Mouse (Mus musculus): ENCODE results near the gene Rdh16f1. TPM values are rescaled to one million over a fixed set of nuclear protein-coding genes. Genes with fewer than 3 reads are reported as not detected.
A peak's percentile ranks its signal among the peaks of the same experiment; 100 is the strongest.

Gene Rdh16f1
- polyA plus RNA-seq, 1 experiment from 2014 or later, result 0.25 TPM

DNA sequence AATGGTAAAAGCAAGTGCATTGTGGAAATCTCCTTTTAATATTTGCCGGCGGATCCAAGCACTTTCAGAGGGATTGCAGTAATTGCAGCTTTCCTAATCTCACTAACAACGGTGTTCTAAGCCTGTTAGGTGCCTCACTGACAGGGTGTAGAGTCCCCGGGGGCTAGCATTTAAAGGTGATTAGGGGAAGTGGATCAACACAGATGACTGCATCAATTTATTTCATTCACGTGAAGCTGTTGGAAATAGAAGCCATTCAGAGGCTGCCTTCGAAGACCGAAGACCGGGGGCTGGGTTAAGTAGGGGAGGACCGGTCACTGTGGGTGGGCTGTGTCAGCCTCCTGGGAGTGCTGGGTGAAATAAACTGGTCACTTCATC, 28.7 kb upstream of the Rdh16f1 start:
- ATAC-seq, result no peak
- Histone ChIP-seq H3K27ac (ENCODE audit: low read length) (no peak overlapping the region; the same call in 1 of the 2 replicates), H3K4me3 (ENCODE audit: low read depth, low read length) (no peak overlapping the region), H3K9me3 (replicated peaks; ENCODE audit: control insufficient read depth, low read length, poor library complexity, severe bottlenecking) (no peaks in the 10 kb centered on the region), H3K36me3 (ENCODE audit: control insufficient read depth, insufficient read depth, low read length) (no peaks in the 10 kb centered on the region), H3K9ac (ENCODE audit: low read depth, low read length) (peak overlapping the region; percentile 33; the same call in 1 of the 2 replicates), H3K27me3 (ENCODE audit: control insufficient read depth, insufficient read depth, low read depth, low read length) (peaks cover 4% of the 10 kb centered on the region; the same call in 1 of the 2 replicates), H3K4me2 (ENCODE audit: low read length) (no peak overlapping the region), H3K4me1 (ENCODE audit: control insufficient read depth, insufficient read depth, low read length) (peaks cover 10% of the 10 kb centered on the region)
- 12% methylated on average over 9 of the region's 9 CpGs for WGBS

DNA sequence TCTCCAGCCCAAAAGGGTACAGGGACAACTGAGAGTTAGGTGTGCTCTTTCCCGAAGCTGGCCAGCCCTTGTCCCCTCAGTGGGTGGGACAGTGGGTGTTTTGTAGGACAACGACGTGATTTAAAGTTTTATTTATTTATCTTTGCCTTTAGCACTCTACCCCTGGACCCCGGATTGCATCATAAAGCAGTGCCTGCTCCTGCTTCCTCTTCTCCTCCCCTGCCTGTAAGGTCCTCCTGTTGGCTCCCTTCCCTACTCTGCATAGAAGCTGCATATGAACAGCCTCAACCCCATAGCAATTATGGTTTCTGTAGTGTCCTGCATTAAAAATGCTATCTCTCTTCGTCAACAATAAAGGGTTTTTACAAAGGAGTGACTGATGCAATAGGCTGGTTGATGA, 28.2 kb upstream of the Rdh16f1 start:
- H3K4me3 ChIP-seq (ENCODE audit: low read depth, low read length), result no peak overlapping the region
- no peak for ATAC-seq
- H3K4me1 ChIP-seq (ENCODE audit: control insufficient read depth, insufficient read depth, low read length), result peaks cover 10% of the 10 kb centered on the region
- no peaks in the 10 kb centered on the region for H3K9me3 ChIP-seq (replicated peaks; ENCODE audit: control insufficient read depth, low read length, poor library complexity, severe bottlenecking)
- no peak overlapping the region for H3K9ac ChIP-seq (ENCODE audit: low read depth, low read length)
- no peaks in the 10 kb centered on the region for H3K36me3 ChIP-seq (ENCODE audit: control insufficient read depth, insufficient read depth, low read length)
- H3K27me3 ChIP-seq (ENCODE audit: control insufficient read depth, insufficient read depth, low read depth, low read length), result peaks cover 4% of the 10 kb centered on the region; the same call in 1 of the 2 replicates
- H3K27ac ChIP-seq (ENCODE audit: low read length), result no peak overlapping the region
- WGBS, result 34% methylated on average over 5 of the region's 5 CpGs
- no peak overlapping the region for H3K4me2 ChIP-seq (ENCODE audit: low read length)

DNA sequence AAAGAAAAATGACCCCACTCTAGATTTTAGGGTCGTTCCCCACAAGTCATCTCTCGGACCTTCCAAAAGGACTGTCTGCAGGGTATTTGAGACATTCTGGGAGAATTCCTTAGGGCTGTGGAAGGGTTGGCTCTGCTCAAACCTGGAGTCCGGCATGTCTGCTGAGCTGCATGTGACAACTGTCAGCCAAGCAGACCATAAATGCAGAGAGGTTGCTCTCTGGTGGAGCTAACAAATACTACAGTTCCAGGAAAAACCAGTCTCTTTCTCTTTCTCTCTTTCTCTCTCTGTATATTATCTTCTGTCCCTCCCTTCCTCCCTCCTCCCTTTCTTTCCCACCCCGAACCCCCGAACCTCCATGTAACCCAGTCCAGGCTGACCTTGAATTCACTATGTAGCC, 25.2 kb upstream of the Rdh16f1 start:
- Histone ChIP-seq H3K4me2 (ENCODE audit: low read length) (no peak overlapping the region), H3K27ac (ENCODE audit: low read length) (no peak overlapping the region), H3K27me3 (ENCODE audit: control insufficient read depth, insufficient read depth, low read depth, low read length) (peaks cover 4% of the 10 kb centered on the region; the same call in 1 of the 2 replicates), H3K4me3 (ENCODE audit: low read depth, low read length) (no peak overlapping the region), H3K9ac (ENCODE audit: low read depth, low read length) (no peak overlapping the region), H3K4me1 (ENCODE audit: control insufficient read depth, insufficient read depth, low read length) (peaks cover 12% of the 10 kb centered on the region), H3K9me3 (replicated peaks; ENCODE audit: control insufficient read depth, low read length, poor library complexity, severe bottlenecking) (no peaks in the 10 kb centered on the region), H3K36me3 (ENCODE audit: control insufficient read depth, insufficient read depth, low read length) (no peaks in the 10 kb centered on the region)
- no peak for ATAC-seq
- 49% methylated on average over 5 of the region's 5 CpGs for WGBS

DNA sequence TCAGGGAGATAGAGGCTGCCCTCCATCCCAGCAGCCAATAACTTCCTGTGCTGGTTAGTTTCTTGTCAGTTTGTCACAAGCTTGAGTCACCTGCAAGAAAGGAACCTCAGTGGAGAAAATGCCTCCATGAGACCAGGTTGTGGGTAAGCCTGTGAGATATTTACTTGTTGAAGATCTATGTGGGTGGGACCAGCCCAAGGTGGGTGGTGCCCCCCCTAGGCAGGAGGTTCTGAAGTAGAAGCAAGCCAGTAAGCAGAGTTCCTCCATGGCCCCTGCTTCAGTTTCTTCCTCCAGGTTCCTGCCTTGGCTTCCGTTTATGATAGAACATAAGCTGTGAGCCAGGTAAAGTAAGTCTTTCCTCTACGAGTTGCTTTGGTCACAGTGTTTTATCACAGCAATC, 23.3 kb upstream of the Rdh16f1 start:
- H3K4me3 ChIP-seq (ENCODE audit: low read depth, low read length), result no peak overlapping the region
- peaks cover 12% of the 10 kb centered on the region for H3K4me1 ChIP-seq (ENCODE audit: control insufficient read depth, insufficient read depth, low read length)
- peaks cover 4% of the 10 kb centered on the region; the same call in 1 of the 2 replicates for H3K27me3 ChIP-seq (ENCODE audit: control insufficient read depth, insufficient read depth, low read depth, low read length)
- H3K4me2 ChIP-seq (ENCODE audit: low read length), result no peak overlapping the region
- no peak for ATAC-seq
- H3K27ac ChIP-seq (ENCODE audit: low read length), result no peak overlapping the region
- 79% methylated on average over 2 of the region's 2 CpGs for WGBS
- no peaks in the 10 kb centered on the region for H3K9me3 ChIP-seq (replicated peaks; ENCODE audit: control insufficient read depth, low read length, poor library complexity, severe bottlenecking)
- H3K9ac ChIP-seq (ENCODE audit: low read depth, low read length), result no peak overlapping the region
- no peaks in the 10 kb centered on the region for H3K36me3 ChIP-seq (ENCODE audit: control insufficient read depth, insufficient read depth, low read length)

DNA sequence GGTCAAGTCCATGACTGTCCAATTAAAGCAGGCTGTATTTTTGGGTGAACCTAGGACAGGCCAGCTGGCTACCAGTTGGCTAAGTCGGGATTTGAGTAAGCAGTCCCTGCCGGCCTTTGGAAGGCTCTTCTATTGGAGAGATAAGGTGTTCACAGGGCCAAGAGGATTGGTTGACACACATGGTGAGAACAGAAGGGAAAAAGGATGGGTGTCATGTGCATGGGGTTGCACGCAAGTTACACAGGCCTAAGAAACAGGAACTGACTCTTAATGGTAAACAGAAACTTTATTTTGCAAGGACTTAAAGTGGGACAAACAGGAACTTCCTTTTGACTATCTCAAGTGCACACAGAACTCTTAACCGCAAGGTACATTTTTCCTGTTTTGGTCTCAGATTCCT, 22.7 kb upstream of the Rdh16f1 start:
- ATAC-seq, result no peak
- H3K4me2 ChIP-seq (ENCODE audit: low read length), result no peak overlapping the region
- peaks cover 4% of the 10 kb centered on the region for H3K36me3 ChIP-seq (ENCODE audit: control insufficient read depth, insufficient read depth, low read length)
- H3K4me3 ChIP-seq (ENCODE audit: low read depth, low read length), result no peak overlapping the region
- peaks cover 12% of the 10 kb centered on the region for H3K4me1 ChIP-seq (ENCODE audit: control insufficient read depth, insufficient read depth, low read length)
- no peak overlapping the region for H3K9ac ChIP-seq (ENCODE audit: low read depth, low read length)
- no peak overlapping the region for H3K27ac ChIP-seq (ENCODE audit: low read length)
- WGBS, result 81% methylated on average over 4 of the region's 4 CpGs
- H3K9me3 ChIP-seq (replicated peaks; ENCODE audit: control insufficient read depth, low read length, poor library complexity, severe bottlenecking), result no peaks in the 10 kb centered on the region
- H3K27me3 ChIP-seq (ENCODE audit: control insufficient read depth, insufficient read depth, low read depth, low read length), result peaks cover 4% of the 10 kb centered on the region; the same call in 1 of the 2 replicates

DNA sequence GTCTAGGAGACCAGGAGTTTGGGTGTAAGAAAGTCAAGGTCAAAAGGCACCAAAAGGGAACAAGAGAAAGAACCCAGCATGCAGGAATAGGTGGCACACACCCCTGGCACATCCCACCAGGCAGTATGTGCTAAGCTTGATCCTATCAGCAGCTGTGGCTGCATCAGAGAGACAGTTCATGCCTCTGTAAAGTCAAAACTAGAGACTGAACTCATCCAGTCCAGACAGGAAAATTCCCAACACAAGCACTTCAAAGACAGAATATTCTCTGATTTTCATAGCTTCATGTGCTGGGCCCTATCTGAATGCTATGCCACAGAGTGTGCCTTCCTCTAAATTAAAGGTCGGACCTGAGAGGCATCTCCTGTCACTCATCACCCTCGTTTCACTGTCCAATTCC, 22.0 kb upstream of the Rdh16f1 start:
- Histone ChIP-seq H3K9ac (ENCODE audit: low read depth, low read length) (no peak overlapping the region), H3K27me3 (ENCODE audit: control insufficient read depth, insufficient read depth, low read depth, low read length) (peaks cover 4% of the 10 kb centered on the region; the same call in 1 of the 2 replicates), H3K36me3 (ENCODE audit: control insufficient read depth, insufficient read depth, low read length) (peaks cover 11% of the 10 kb centered on the region), H3K27ac (ENCODE audit: low read length) (no peak overlapping the region), H3K4me2 (ENCODE audit: low read length) (no peak overlapping the region), H3K9me3 (replicated peaks; ENCODE audit: control insufficient read depth, low read length, poor library complexity, severe bottlenecking) (no peaks in the 10 kb centered on the region), H3K4me1 (ENCODE audit: control insufficient read depth, insufficient read depth, low read length) (peaks cover 12% of the 10 kb centered on the region), H3K4me3 (ENCODE audit: low read depth, low read length) (no peak overlapping the region)
- WGBS, result 31% methylated on average over 2 of the region's 2 CpGs
- ATAC-seq, result no peak

DNA sequence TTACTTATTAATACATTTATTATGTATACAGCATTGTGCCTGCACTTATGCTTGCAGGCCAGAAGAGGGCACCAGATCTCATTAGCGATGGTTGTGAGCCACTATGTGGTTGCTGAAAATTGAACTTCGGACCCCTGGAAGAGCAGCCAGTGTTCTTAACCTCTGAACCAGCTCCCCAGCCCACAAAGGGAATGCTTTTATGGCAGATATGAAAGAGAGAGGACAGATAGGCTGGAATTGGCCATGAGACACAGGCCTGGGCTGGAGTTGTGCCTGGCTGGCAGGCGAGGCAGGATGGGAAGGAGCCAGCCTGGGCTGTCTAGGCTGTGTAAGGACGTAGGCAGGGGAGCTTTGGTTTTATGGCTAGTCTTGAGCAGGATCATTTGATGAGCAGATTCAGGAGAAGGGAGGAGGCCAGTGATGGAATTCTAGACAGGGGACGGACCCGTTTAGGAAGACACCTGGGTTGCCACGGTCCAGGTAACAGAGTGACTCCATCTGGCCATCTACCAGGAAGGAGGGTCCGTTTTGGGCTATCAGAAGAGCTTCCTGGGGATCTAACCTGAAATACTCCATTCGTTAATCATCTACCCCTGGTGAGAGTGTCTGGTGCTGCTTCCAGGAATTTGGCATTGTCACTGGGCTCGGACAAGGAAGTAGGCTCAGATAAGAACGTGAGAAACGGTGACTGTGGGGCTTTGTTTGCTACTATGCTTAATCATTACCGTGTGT, 21.3 kb upstream of the Rdh16f1 start:
- ATAC-seq, result no peak
- no peak overlapping the region for H3K27ac ChIP-seq (ENCODE audit: low read length)
- H3K9ac ChIP-seq (ENCODE audit: low read depth, low read length), result no peak overlapping the region
- H3K9me3 ChIP-seq (replicated peaks; ENCODE audit: control insufficient read depth, low read length, poor library complexity, severe bottlenecking), result no peaks in the 10 kb centered on the region
- H3K4me2 ChIP-seq (ENCODE audit: low read length), result no peak overlapping the region; the same call in 1 of the 2 replicates
- H3K27me3 ChIP-seq (ENCODE audit: control insufficient read depth, insufficient read depth, low read depth, low read length), result peaks cover 4% of the 10 kb centered on the region; the same call in 1 of the 2 replicates
- peak overlapping the region; percentile 97; the same call in 1 of the 2 replicates for H3K4me3 ChIP-seq (ENCODE audit: low read depth, low read length)
- H3K4me1 ChIP-seq (ENCODE audit: control insufficient read depth, insufficient read depth, low read length), result peaks cover 12% of the 10 kb centered on the region
- WGBS, result 56% methylated on average over 13 of the region's 13 CpGs
- H3K36me3 ChIP-seq (ENCODE audit: control insufficient read depth, insufficient read depth, low read length), result peaks cover 18% of the 10 kb centered on the region

DNA sequence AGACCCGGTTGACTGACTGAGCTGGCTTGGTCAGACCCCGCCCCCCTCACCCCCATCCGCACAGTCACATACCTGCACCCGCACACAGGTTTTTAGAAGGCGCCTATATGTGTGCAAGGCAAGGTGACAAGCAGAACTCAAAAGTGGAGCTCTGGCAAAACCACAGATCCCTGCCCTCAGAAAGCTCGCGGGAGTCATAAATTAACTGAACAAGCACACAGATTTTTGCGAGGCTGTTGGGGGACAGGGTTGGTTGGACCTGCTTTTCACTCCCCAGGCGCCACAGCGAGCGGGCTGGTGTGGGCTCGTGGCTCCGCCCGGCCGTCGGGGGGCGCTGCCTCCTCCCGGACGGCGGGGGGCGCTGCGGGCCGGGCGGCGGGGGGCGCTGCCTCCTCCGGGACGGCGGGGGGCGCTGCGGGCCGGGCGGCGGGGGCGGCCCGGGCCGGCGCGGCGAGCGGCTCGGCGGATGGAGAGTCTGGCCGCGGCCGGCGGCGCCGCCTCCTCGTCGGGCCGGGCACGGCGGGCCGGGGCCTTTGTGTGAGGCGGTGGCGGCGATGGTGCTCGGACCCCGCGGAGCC, 20.4 kb upstream of the Rdh16f1 start, which contains the start of gene Zbtb39:
Gene Zbtb39 (plus strand): TSS at position 456 of the 578 bp plus-strand sequence.
- WGBS, result 2% methylated on average over 47 of the region's 61 CpGs
- H3K36me3 ChIP-seq (ENCODE audit: control insufficient read depth, insufficient read depth, low read length), result peaks cover 25% of the 10 kb centered on the region
- peak within 1 kb of the TSS; percentile 79 for H3K4me2 ChIP-seq (ENCODE audit: low read length)
- peak within 1 kb of the TSS; percentile 97 for H3K4me3 ChIP-seq (ENCODE audit: low read depth, low read length)
- H3K9ac ChIP-seq (ENCODE audit: low read depth, low read length), result peak within 1 kb of the TSS; percentile 95
- peak; percentile 88 for ATAC-seq
- no peaks in the 10 kb centered on the region for H3K9me3 ChIP-seq (replicated peaks; ENCODE audit: control insufficient read depth, low read length, poor library complexity, severe bottlenecking)
- no peaks in the 10 kb centered on the region for H3K27me3 ChIP-seq (ENCODE audit: control insufficient read depth, insufficient read depth, low read depth, low read length)
- peaks cover 12% of the 10 kb centered on the region for H3K4me1 ChIP-seq (ENCODE audit: control insufficient read depth, insufficient read depth, low read length)
- peak within 1 kb of the TSS; percentile 81 for H3K27ac ChIP-seq (ENCODE audit: low read length)

DNA sequence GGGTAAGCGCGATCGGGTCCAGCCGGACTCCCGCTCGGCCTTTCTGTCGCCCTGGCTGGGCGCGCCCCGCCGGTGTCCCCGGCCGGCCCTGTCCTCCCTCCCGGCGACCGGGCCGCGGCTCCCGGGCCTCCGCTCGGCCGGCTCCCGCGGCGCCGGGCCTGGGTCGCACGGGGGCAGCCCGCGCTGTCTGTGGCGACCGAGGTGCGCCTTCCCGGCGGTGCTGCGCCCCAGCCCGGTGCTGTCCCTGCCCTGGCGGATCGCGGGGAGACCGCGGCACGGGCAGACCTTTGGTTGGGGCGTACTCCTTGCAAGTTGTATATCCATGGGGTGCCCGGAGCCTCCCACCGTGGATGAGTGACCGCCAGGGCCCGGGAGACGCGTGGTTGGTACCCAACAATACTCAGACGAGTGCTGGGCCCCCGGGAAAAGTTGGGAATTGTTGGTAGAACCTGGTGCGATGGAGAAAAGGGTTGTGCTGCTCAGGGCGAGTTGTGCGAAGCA, 19.9 kb upstream of the Rdh16f1 start:
- H3K4me3 ChIP-seq (ENCODE audit: low read depth, low read length), result peak overlapping the region; percentile 97
- H3K27ac ChIP-seq (ENCODE audit: low read length), result peak overlapping the region; percentile 81
- ATAC-seq, result peak; percentile 67
- peak overlapping the region; percentile 79 for H3K4me2 ChIP-seq (ENCODE audit: low read length)
- peaks cover 25% of the 10 kb centered on the region for H3K36me3 ChIP-seq (ENCODE audit: control insufficient read depth, insufficient read depth, low read length)
- H3K9ac ChIP-seq (ENCODE audit: low read depth, low read length), result peak overlapping the region; percentile 95
- H3K4me1 ChIP-seq (ENCODE audit: control insufficient read depth, insufficient read depth, low read length), result peaks cover 12% of the 10 kb centered on the region
- under 1% methylated on average over 55 of the region's 55 CpGs for WGBS
- no peaks in the 10 kb centered on the region for H3K9me3 ChIP-seq (replicated peaks; ENCODE audit: control insufficient read depth, low read length, poor library complexity, severe bottlenecking)
- no peaks in the 10 kb centered on the region for H3K27me3 ChIP-seq (ENCODE audit: control insufficient read depth, insufficient read depth, low read depth, low read length)
